Mouse (Mus musculus): ENCODE data around the gene Trappc12.
"Not testable (repeated sequence)": the region's sequence is repeated elsewhere in the genome, so short reads cannot be mapped to it uniquely, and the experiment has no call there.

The Trappc12 gene

DNA sequence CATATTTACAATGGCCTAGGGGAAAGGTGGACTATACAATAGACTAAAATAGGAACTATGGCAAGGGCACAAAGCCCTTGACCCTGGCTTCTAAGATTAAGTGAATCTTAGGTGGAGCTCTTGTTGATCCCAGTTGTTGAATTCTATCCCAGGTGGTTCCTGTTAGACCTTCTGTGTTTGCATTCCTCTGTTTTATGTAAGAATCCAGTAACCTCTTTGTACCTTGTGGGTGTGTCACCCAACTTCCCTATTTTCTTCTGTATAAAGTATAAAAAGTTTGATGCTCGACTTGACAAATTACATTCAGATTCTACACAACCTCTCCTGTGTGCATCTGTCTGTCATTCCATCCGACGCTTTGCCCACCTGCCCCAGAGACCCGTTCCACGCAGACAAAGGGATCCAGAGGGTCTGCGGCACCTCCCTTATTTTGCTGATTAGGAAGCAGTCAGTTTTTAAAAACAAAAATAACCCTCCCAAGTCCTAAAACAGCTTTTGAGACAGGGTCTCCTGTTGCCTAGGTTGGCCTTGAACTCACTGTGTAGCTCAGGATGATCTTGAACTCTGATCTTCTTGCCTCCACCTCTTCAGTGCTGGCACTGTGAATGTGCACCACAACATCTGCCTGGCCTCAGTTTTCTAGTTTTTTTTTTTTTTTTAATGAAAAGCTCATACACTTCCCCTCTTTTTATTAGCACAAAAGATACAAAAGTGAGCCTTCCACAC lies 16.6 kb downstream of the Trappc12 start:
- not testable (repeated sequence) for DNase-seq (ENCODE audit: low spot score)

DNA sequence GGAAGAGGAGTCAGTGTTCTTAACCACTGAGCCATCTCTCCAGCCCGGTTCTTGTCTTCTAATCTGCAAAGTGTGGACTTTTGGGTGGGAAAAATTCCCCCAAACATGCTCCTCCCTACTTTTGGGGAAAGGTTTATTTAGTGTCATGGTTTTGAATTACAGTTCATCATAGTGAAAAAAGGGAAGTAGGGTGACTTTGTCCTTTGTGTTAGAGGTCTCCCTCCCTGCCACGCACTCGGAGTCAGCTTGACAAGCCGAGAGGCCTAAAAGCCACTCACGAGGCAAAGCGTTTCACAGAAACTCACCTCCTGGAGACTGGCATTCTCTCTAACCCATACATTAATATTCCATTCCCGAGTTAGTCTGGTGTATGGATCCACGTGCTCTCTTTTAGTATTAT lies 17.6 kb downstream of the Trappc12 start:
- DNase-seq (ENCODE audit: low spot score), result no peak

DNA sequence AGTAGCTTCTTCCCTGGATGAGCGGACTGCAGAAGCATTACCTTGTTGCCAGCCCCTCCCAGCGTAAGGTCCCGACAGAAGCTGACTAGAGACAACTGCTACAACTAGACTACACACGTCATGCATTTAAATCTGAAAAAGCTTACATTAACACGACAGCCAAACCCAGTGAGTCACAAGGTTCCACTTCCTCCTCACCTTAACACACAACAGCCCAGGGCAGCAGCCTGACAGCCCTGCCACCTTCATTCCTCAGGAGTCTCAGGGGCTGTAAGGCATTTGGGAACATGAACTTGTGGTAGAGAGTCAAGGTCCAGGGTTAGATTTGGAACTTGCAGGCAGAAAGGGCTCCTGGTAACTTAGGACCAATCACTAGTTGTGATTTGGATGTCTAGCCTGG lies 23.2 kb downstream of the Trappc12 start:
- peak; percentile 53 for DNase-seq (ENCODE audit: low spot score)

DNA sequence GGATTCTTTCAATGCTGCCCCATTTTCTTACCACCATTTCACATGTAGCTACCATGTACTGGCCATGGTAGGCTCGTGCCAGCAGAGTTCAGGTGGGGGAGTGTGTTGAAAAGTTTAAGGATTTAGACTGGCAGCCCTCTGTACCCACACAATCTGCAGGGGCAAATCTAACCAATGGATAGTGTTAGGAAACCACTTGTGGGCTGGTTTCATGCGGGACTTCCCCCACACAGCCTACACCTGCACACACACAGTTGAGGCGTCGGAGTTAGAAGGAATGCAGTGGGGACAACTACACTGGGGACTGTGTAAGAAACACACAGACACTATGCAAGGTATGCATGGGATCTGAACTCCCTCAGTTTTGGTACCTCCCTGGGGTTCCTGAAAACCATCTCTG lies 24.1 kb downstream of the Trappc12 start:
- peak; percentile 26 for DNase-seq (ENCODE audit: low spot score)

DNA sequence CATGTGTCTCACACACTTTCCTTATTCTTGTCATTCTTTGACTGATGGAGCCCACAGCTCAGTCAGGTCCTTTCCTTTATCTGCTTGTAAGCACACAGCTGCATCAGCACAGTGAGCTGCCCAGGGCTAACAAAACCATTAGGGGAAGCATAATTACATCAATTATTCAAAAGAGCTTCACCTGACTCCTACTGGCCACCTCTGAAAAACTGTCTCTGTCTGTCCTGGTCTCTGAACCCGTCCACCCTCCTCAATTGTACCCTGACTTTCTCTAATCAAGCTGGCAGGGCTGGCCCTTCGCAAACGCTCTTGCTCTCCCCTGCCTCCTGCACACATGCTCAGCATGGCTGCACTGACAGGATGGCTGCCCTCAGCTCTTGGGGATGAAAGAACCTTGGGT lies 25.9 kb downstream of the Trappc12 start:
- DNase-seq (ENCODE audit: low spot score), result no peak

DNA sequence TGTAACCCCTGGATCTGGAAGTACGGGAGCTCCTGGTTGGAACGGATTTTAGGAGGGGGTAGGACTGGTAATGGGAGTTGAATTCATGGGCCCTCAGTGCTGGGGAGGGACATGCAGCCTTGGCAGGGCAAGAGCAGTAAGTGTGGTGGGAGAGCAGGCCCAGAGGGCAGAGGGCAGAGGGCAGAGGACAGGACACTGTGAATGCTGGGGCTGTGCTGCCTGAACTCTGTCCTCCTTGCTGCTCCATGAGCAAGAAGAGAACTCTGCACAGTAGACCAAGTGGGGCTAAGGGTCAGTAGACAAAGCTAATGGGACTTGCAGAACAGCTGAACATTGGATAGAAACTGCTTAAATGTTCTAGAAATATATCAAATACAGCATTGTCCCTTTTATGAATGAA lies 32.2 kb downstream of the Trappc12 start:
- no peak for DNase-seq (ENCODE audit: low spot score)

DNA sequence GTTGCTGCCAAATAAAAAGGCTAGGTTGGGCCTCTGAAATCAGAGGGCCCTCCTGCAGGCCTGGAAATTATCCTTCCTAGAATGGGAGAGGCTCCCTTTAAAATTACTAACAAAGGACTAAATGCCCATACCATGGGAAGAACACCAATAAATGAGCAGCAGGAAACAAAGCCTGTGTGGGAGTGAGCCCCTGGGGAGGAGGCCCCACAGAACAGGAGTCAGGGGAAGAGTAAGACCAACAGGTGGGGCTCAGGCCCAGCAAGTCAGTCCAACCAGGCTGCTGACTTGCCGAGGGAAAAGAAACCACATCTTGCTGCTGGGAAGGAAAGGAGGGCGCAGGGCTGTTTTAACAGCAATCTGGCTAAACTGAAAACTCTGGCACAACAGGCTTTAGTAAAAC lies 33.2 kb downstream of the Trappc12 start:
- DNase-seq (ENCODE audit: low spot score), result no peak

DNA sequence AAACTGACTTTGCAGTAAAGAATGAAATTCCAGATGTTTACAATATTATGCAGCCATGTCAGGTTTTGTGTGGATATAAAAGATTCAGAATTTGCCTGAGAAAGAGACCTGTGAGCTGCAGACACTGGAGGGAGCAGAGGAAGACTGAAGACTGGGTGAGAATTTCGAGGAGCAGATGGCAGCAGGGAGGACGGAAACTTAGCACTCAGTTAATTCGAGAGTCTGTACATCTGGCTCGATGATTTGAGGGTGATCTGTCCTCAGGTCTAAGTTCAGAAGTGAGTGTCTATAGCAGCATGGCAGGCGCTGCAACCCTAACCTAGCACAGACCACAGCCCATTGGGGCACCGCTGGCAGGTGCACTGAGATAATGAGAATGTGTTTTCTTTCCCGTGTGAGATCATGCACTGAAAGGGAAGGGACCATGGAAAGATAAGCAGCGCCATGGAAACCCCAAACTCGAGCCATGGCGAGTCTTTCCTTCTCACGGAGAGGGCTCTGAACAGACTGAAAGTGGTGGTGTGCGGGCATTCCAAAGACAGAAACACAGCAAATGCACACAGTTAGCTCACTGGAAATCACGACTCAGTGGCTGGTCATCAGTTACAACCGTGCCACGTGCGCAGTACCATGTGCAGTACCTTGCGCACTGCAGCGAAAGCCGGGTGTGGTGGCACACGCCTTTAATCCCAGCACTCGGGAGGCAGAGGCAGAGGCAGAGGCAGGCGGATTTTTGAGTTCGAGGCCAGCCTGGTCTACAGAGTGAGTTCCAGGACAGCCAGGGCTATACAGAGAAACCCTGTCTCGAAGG lies 35.2 kb downstream of the Trappc12 start:
- no peak for DNase-seq (ENCODE audit: low spot score)

DNA sequence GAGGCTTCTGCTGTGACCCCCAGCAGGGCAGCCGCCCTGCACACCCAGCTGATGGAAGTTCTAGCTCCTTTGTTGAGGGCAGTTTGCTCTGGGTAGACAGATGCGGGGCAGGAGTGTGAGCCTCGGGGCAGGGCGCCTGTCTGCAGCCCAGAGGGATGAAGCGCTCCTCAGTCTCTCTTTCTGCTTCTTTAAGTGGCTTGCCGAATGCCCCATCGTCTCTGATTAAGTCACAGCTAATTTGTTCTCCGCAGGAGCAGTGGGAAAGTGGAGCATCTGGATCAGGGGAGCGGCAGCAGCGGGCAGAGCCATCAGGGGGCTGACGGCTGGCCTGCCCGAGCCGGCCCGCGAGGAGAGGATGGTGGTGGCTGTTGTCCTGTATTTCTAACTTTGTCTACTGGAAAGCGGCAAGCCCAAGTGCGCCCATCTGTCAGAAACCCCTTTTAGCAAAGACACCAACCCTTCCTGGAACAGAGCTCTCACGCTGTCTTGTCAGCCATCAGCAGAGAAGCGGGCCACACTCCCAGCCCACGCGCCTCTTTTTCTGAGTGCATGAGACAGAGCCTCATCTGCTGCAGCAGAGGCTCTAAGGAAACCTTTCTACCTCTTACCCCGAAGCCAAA lies 39.6 kb downstream of the Trappc12 start:
- DNase-seq (ENCODE audit: low spot score), result no peak

DNA sequence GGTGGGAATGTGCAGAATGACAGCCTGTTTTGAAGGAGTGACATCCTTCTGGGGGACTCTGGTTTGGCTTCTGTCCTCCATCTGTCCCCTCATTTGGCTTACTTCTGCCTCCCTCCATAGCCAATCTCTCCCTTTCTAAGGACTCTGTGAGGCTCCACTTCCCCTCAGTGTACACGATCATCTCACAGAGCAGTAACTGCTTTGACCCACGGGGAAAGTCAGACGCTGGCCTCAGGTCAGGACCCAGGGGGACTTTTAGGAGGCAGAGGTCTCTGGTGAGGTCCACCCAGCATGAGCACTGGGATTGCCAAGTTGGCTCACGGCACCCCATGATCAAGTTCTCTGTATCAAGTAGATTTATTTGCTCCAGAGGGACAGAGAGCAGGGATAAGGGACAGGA lies 42.1 kb downstream of the Trappc12 start:
- DNase-seq (ENCODE audit: low spot score), result no peak

DNA sequence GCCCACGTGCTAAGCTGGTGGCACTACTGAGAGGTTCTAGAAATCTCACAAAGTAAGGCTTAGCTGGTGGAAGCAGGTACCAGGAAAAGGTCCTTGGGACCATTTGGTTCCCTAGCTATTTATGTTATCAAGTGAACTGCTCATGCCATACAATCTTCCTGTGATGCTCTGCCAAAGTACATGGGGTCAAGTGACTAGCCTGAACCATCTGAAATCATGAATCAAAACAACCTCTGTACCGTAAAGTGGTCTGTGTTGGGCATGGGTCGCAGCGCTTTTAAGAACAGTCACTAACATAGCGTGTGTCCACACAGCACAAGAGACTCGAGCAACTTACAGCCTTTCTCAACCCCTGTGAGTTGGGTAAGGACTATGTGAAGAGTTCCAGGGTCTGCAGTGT lies 45.1 kb downstream of the Trappc12 start:
- DNase-seq (ENCODE audit: low spot score), result no peak

DNA sequence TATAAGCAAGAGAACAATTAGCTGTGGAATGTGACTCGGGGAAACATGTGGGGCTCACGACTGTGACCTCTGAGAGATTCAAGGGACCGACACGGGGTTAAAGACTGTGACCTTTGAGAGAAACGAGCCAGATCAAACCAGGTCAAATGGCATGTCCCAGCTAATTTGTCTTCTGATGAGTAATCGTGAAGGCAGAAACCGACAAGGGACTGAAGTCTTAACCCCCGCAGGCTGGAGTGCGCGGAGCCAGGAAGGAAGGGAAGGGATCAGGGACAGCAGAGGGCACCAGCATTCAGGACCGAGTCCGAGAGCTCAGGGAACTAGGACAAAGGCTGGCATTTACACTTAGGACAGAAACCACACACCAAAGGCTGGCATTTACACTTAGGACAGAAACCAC lies 45.9 kb downstream of the Trappc12 start:
- no peak for DNase-seq (ENCODE audit: low spot score)

DNA sequence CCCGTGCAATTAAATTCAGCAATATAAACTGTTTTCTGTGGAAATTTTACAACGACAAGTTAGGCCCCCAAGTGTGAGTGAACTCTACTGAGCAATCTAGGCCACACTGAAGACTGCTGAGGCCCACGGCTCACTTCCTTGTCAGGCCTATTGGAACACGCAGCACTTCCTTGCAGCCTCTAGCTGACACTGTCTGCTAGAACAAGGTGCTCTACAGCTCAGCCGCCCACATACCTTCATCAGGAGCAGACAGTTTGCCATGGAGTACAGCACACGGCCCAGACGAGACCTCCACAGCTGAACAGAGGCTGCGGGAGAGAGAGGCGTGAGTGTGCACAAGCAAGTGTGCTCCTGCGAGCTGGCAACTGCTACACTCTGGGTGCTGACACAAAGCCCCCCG lies 49.0 kb downstream of the Trappc12 start:
- no peak for DNase-seq (ENCODE audit: low spot score)

DNA sequence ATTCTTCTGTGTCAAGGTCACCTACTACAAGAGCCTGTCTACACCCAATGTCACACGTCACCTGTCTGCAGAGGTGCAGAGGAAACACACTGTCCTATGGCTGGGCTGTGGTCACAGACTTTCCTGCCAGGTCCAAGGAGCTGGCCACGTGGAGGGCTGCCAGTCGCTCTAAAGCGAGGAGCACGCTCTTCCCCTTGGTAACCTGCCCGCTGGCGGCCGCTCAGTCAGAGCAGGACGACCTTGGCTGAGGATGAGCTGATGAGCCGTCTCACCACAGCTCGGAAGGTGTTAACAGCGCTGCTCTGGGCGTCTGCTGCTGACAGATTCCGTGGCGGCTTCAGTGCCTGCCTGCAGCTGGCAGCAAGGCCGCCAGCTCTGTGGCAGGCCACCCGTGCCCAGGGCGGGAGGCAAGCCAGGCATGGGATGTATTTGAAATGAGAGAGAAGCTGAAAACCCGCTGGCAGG lies 49.7 kb downstream of the Trappc12 start:
- DNase-seq (ENCODE audit: low spot score), result peak; percentile 8

DNA sequence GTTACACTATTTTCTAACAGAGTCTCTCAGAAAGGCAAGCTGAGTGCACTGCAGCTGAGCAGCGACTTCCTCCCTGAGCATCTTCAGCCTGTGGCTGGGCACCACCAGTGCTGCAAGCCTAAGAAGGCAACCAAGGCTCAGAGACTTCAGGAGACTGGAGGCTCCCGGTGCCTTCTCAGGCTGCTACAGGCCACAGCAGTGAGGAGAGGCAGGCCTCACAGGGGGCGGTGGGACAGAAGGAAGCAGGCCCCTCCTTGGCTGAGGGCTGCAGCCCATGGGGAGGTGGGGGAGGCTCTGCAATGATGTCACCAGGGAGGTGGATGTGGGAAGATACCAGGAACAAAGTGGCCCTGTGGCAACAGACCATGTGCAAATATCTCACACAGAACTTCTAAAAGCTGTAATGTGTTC lies 50.2 kb downstream of the Trappc12 start:
- DNase-seq (ENCODE audit: low spot score), result peak; percentile 5

DNA sequence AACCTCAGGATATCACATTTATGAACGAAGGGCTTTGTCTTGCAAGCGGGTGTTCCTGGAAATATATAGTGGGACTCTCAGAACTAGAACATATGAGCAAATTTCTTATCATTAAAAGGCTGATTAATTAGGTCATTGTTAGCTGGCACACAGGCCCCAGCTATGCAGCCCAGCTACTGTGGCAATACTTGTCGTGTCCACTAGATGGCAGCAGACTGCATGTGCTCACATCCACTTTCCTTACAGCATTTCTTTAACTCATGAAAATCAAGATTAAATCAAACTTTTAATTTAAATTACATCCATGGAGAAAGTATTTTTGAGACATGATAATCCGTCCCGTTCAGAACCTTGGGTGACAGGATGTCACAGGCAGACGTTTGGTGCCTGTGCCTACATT lies 50.6 kb downstream of the Trappc12 start:
- DNase-seq (ENCODE audit: low spot score), result peak; percentile 59

DNA sequence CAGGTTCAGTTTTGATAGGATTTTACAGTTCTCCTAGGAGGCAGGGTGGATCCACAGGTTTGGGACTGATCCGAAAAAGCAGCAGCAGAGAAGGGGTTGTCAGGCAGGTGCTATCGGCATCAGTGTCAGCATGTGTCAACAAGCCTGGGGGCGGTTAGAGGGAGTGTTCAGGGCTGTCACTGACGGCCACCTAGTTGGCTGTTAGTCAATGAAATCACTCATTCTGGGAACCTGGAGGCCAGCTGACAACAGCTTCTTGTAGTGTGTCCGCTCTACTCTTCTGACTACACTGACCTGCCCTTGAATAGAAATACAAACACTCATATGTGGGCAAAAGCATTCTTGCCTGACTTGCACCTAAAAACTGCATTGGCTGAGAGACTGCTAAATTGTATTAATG lies 51.2 kb downstream of the Trappc12 start:
- no peak for DNase-seq (ENCODE audit: low spot score)

DNA sequence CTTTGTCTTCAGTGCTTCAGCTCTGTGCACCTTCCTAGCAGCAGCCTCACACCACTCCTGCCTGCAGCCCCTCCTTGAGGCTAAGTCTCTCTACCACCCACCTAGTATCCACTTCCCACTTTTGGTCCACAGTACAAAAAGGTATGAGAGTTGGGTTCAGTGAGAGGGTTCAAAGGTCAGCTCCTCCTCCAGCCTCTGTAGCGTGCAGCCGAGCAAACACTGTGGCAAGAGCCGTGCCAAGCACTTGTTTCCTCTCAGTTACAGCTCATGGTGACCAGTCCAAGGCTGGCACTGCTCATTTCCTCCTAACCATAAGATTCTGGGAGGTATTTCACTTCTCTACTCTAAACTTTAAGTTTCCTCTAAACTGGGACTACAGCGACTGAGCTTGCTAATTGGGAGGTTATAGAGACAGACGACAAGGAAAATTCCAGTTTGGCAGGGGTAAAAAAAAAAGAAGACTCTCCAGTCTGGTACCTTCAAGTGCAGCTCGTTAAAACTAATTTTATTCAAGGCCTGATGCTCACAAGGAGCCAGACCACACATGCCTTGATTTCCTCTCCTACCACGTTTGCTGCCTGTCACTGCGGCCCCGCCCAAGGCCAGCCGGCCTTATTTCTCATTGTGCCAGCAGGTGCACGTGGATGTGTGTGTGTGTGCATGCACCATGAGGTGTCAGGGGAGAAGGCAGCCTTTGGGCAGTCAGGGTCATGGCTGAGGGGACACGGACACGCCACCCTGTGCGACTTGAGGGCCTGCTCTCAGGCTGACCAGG lies 52.3 kb downstream of the Trappc12 start:
- DNase-seq (ENCODE audit: low spot score), result no peak

DNA sequence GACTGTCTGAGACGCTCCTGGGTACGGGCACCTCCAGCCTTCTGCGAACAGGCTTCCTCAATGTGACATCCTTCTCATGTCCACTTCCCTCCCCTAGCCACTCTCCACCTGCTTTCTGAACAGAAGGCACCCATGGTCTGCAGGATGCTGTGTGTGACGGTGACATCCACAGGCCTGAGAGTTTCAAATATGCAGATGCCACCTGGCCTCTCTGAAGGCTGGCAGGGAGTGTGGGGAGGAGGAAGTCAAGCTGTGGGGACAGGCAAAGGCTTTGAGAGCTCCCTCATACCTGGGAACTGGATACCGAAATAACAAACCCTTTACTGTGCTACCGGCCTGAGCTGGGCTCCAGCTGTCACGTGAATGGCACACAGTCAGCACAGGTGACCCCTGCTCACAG lies 55.5 kb downstream of the Trappc12 start:
- no peak for DNase-seq (ENCODE audit: low spot score)

DNA sequence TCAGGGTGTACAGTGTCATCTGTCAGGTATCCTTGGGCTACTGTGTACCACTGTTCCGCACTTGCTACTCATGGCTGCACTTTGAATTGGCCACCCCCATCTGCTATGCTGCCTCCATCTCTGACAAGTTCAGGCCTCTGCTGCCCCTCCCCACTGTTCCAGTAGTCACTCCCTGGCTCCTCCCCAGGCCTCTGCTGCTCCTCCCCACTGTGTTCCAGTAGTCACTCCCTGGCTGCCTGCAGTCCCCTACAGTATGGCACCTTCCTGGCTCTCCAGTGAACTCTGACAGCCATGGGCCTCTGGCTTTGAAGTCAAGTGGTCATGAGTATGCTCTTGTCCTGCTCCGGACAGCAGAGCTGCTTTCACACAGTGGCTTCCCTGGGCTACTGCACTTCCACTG lies 56.0 kb downstream of the Trappc12 start:
- no peak for DNase-seq (ENCODE audit: low spot score)

DNA sequence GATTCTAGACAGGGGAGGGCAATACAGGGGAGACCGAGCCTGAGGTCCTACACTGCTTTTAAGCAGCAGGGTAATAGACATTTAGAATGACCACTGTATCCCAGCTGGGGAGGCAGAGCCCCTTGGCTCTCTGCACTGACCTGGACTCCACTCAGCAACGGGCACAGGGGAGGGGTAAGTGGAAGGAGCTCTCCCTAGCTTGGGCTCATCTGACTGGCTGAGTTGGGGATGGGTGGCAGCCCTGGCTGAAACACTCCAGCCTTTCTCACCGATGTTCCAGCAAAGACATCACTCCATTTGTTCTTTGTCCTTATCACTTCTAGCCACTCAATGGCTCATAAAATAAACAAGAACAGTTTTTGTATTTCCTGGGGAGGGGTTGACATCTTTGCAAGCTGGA lies 56.5 kb downstream of the Trappc12 start:
- DNase-seq (ENCODE audit: low spot score), result no peak

DNA sequence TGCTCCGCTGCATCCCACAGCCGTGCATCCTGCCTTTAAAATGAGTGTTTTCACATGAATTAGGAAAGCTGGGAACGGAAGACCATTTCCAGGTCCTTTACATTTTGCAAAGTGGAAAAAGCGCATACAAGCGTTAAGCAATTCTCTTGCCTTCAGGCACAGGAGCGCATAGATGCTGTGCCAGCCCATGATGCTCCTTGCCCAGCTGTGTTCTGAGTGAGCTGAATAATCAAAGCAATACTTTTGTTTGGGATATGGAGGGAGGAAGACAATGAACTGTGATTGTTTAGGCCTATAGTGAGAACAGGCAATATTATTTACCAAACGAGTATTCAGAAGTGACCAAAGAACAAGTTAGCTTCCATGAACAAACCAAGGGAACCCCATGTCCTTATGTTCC lies 59.5 kb downstream of the Trappc12 start:
- DNase-seq (ENCODE audit: low spot score), result no peak
